Mouse (Mus musculus) ES-E14 (cell line): ENCODE measurements around the gene Fank1. TPM values are rescaled to one million over a fixed set of nuclear protein-coding genes. Genes with fewer than 3 reads are reported as not detected.

ENCODE experiments used
- DNase-seq: peaks from one replicate; pipeline ENCODE4 v3.0.0-alpha.2; 2013; ENCODE audit warnings: low read depth, low spot score
- H3K27ac ChIP-seq: 2 replicates; pipeline ENCODE4 v1.5.1; 2012; ENCODE audit warnings: low read depth, mild to moderate bottlenecking, low read length, moderate library complexity, mixed read lengths; ENCODE audit not compliant: poor library complexity, insufficient read depth, severe bottlenecking
- H3K36me3 ChIP-seq: 2 replicates; pipeline ENCODE4 v1.6.1; 2012; ENCODE audit warnings: mild to moderate bottlenecking, low read length, moderate library complexity, mixed read lengths; ENCODE audit not compliant: control insufficient read depth, poor library complexity, insufficient read depth, severe bottlenecking
- H3K4me1 ChIP-seq, 2 experiments: fragments of 150-350 bp in 1 of 2; sonication (generic) in 1 of 2; 2 replicates each; pipeline ENCODE4 v1.6.1; 2012; ENCODE audit warnings: low read length in 2 of 2, mild to moderate bottlenecking in 1 of 2, mixed read lengths in 1 of 2; ENCODE audit not compliant: control insufficient read depth in 2 of 2, insufficient read depth in 2 of 2, poor library complexity in 1 of 2
- H3K4me3 ChIP-seq, 2 experiments: fragments of 150-350 bp in 1 of 2; sonication (generic) in 1 of 2; 2 replicates each; pipeline ENCODE4 v1.5.1; 2012; ENCODE audit warnings: low read length in 2 of 2, low read depth in 1 of 2, mild to moderate bottlenecking in 1 of 2, mixed read lengths in 1 of 2; ENCODE audit not compliant: insufficient read depth in 1 of 2, poor library complexity in 1 of 2, severe bottlenecking in 1 of 2
- H3K9ac ChIP-seq: 2 replicates; pipeline ENCODE4 v1.6.1; 2012; ENCODE audit warnings: low read depth, mild to moderate bottlenecking, low read length, mixed read lengths; ENCODE audit not compliant: poor library complexity, insufficient read depth, severe bottlenecking
- H3K9me3 ChIP-seq: fragments of 150-350 bp; sonication (generic); 2 replicates; pipeline ENCODE4 v1.6.1; 2012; ENCODE audit warnings: low read depth, mild to moderate bottlenecking, low read length; ENCODE audit not compliant: control insufficient read depth, insufficient read depth
- CHD2 ChIP-seq: IDR thresholded peaks from 2 replicates; pipeline ENCODE4 v1.6.1; 2014; ENCODE audit warnings: mild to moderate bottlenecking, low read depth, low read length, inconsistent platforms
- HCFC1 ChIP-seq: IDR thresholded peaks from 2 replicates; pipeline ENCODE4 v1.6.1; 2012; ENCODE audit warnings: low read length, inconsistent platforms, borderline replicate concordance; ENCODE audit not compliant: insufficient read depth
- MAFK ChIP-seq: IDR thresholded peaks from 2 replicates; pipeline ENCODE4 v1.6.1; 2014; ENCODE audit warnings: mild to moderate bottlenecking, low read depth, low read length, inconsistent platforms; ENCODE audit not compliant: insufficient read depth
- ZC3H11A ChIP-seq: IDR thresholded peaks from 2 replicates; pipeline ENCODE4 v1.6.1; 2012; ENCODE audit warnings: low read depth, mild to moderate bottlenecking, inconsistent platforms, low read length, borderline replicate concordance
- ZNF384 ChIP-seq: IDR thresholded peaks from 2 replicates; pipeline ENCODE4 v1.6.1; 2012; ENCODE audit warnings: low read depth, low read length, inconsistent platforms
- in situ Hi-C, 2 experiments: fragments of 600-800 bp; cut with MboI; formaldehyde crosslinking; loops; one replicate each; pipeline ENCODE4 v1.15.1; 2025; ENCODE audit warnings: low sequenced_read_pairs in 2 of 2, inconsistent platforms in 1 of 2; ENCODE audit not compliant: unreplicated experiment in 2 of 2
- total RNA-seq: library from RNA; depleted of rRNA; stranded (reverse); fragments of 300-350 nt; gene quantifications from 2 replicates; pipeline ENCODE4 v1.2.3, GENCODE M21; 2012

Fank1 gene
- total RNA-seq, 1 experiment = 0.62 TPM

- Histone ChIP-seq H3K9ac (no peak overlapping the region), H3K36me3 (no peaks in the 10 kb centered on the region), H3K9me3 (no peaks in the 10 kb centered on the region), H3K4me1 (peaks cover 1 to 4% of the 10 kb centered on the region in 2 experiments; a peak in 1 of 4 replicates), H3K27ac (no peak overlapping the region), H3K4me3 (no peak overlapping the region)
- in situ Hi-C loops = no loop called here
- TF ChIP-seq HCFC1 (no peak), ZC3H11A (no peak), ZNF384 (no peak), MAFK (no peak), CHD2 (no peak)
- DNase-seq = no peak
These were observed 65.4 kb downstream of the Fank1 start for GRCm38 (mm10) chr7:133842079-133842478.

- no peak for TF ChIP-seq MAFK
- TF ChIP-seq ZC3H11A = no peak
- TF ChIP-seq CHD2 = peak; percentile 57
- TF ChIP-seq HCFC1 = no peak
- Histone ChIP-seq H3K27ac (no peak overlapping the region), H3K9me3 (no peaks in the 10 kb centered on the region), H3K4me1 (peaks cover 1 to 8% of the 10 kb centered on the region in 2 experiments; a peak in 1 of 4 replicates), H3K4me3 (no peak overlapping the region), H3K36me3 (no peaks in the 10 kb centered on the region), H3K9ac (no peak overlapping the region)
- DNase-seq = peak; percentile 27
- in situ Hi-C loops = no loop called here
These were observed 70.5 kb downstream of the Fank1 start for GRCm38 (mm10) chr7:133847175-133847574.

- peak overlapping the region; percentile 6; the same call in 1 of the 2 replicates for H3K27ac ChIP-seq
- H3K9ac ChIP-seq = no peak overlapping the region
- H3K4me3 ChIP-seq = no peak overlapping the region
- no peaks in the 10 kb centered on the region for H3K36me3 ChIP-seq
- H3K9me3 ChIP-seq = no peaks in the 10 kb centered on the region
- DNase-seq = no peak
- TF ChIP-seq ZC3H11A (no peak), HCFC1 (no peak), CHD2 (no peak), MAFK (no peak), ZNF384 (no peak)
- in situ Hi-C loops = no loop called here
- peaks cover 1 to 8% of the 10 kb centered on the region in 2 experiments; a peak in 1 of 4 replicates for H3K4me1 ChIP-seq
These were observed 71.5 kb downstream of the Fank1 start for GRCm38 (mm10) chr7:133848180-133848579.

GRCm38 (mm10) chr7:133850735-133851134 is 74.1 kb downstream of the Fank1 start:
- DNase-seq = peak; percentile 13
- Histone ChIP-seq H3K9me3 (no peaks in the 10 kb centered on the region), H3K4me1 (peaks cover 1 to 8% of the 10 kb centered on the region in 2 experiments; a peak in 1 of 4 replicates), H3K9ac (no peak overlapping the region), H3K4me3 (no peak overlapping the region), H3K27ac (no peak overlapping the region), H3K36me3 (no peaks in the 10 kb centered on the region)
- TF ChIP-seq CHD2 = no peak
- no peak for TF ChIP-seq MAFK
- no peak for TF ChIP-seq ZNF384
- no peak; the same call in 1 of the 2 replicates for TF ChIP-seq ZC3H11A
- no peak for TF ChIP-seq HCFC1
- in situ Hi-C loops = loop anchor here in 1 of 2 experiments (10.0 to 25.0 kb wide), 3 partner anchors 374 to 687 kb away; no protein-coding TSS in a partner anchor

- no peak overlapping the region for H3K9ac ChIP-seq
- peak; percentile 68 for DNase-seq
- in situ Hi-C loops = loop anchor here in 1 of 2 experiments (10.0 to 25.0 kb wide), 3 partner anchors 369 to 681 kb away; no protein-coding TSS in a partner anchor
- H3K4me3 ChIP-seq = no peak overlapping the region
- H3K9me3 ChIP-seq = no peaks in the 10 kb centered on the region
- no peaks in the 10 kb centered on the region for H3K4me1 ChIP-seq
- no peak overlapping the region for H3K27ac ChIP-seq
- no peaks in the 10 kb centered on the region for H3K36me3 ChIP-seq
- peak; percentile 99 for TF ChIP-seq ZC3H11A
- TF ChIP-seq HCFC1 = no peak
- TF ChIP-seq ZNF384 = no peak
- no peak for TF ChIP-seq MAFK
- no peak for TF ChIP-seq CHD2
These were observed 79.6 kb downstream of the Fank1 start for GRCm38 (mm10) chr7:133856278-133856677.
